Mouse (Mus musculus): Measurements from ENCODE around the gene Tff3. TPM values are rescaled to one million over a fixed set of nuclear protein-coding genes. Genes with fewer than 3 reads are reported as not detected.

Gene Tff3
- total RNA-seq (2021): not detected
- long read RNA-seq, experiment 1: 0 reads
- long read RNA-seq, experiment 2: 0 reads

DNA sequence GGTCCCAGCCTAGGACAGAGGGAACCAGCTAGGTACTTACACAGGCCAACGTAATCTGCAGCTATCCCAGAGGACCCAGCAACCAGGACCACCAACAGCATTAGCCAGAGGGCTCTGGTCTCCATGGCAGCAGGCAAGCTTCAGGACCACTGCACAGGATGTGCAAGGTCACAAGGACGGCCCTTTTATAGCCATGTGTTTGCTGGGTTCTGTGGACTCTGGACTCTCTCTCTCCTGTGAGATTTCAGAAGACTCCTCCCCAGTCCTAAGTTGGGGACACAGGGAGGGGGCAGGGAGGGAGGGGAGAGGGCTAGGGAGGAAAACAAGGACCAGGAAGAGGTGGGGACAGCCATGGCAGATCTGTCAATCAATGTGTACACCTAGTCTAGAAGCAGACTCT lies at the start of gene Tff3:
TSS of gene Tff3 (minus strand) at position 195 of the 400 bp plus-strand sequence.
- intact Hi-C loops (cut with DNase I; ENCODE audit: low total_unique reads): no loop called here
- no peak for DNase-seq

DNA sequence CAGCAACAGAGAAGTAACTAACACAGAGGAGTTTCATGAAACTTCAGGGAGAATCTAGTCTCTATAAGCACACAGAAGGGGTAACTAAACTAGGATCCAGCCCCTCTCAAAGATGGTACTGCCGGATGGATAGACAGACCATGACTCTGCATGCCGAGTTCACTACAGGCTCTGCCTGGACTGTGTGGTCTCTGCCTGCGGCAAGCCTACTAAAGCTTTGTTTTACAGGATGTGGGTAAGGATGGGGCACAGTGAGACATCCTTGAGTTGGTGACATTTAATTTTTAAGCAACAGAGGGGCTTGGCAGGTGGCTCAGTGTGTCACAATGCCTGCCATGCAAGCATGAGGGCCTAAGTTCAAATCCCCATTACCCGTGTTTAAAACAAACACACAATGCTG lies 46.9 kb upstream of the Tff3 start:
- intact Hi-C loops (cut with DNase I; ENCODE audit: low total_unique reads): no loop called here
- no peak for DNase-seq

DNA sequence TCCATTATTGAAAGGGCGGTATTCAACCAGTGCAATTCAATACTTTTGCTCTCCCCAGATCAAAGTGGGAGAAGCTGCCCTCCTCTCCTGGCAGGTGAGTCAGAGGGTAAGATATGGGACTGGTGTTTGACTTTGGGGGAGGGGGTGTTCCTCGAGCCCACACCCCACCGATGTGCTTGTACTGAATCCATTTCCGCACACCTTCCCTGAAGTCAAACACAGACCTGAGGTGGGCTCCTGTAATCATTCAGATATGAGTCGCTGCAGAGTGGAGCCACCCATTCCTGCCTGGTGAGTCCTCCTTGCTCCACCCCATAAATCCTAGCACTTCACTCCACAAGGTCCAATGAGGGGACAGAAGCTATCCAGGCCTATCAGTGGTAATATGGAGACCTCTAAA lies 40.4 kb upstream of the Tff3 start:
- no peak for DNase-seq
- intact Hi-C loops (cut with DNase I; ENCODE audit: low total_unique reads): no loop called here

DNA sequence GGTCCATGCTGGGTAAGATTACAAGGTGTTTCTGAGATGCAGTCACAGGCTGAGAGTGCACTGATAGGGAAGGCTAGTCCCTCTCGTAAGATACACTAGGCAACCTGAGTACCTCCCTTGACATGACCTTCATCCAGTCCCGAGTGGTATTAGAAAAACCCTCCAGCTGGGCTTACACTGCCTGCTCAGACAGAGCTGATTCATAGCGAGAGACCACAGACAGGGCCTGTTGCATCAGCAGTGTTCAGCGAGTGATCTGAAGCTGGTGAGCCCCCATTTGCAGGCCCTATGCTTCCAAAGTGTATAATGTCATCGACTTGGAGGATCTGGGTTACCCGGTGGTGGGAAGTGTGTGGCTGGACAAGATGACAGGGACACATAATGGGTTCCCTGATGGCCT lies 35.7 kb upstream of the Tff3 start, which contains the start of gene Tff1:
TSS of gene Tff1 (minus strand) at position 151 of the 400 bp plus-strand sequence.
- no peak for DNase-seq
- intact Hi-C loops (cut with DNase I; ENCODE audit: low total_unique reads): no loop called here

DNA sequence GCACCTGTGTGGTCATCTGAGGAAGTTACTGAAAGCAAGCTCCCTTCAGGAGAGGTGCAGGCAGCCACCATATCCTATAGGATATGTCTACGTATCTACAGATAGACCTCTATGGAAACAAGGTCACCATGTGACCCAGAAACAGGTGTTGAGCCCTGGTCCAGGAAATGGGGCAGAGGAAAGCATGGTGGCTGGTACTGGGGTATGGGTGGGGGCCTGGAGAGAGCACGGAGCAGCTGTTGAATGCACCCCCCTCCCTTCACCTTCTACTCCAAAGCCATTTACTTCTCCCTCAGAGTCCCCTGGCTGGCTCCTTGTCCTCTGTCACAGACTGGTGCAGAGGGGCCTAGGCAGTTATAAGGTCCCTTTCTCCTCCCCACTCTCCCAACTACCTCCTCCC lies 34.4 kb upstream of the Tff3 start:
- intact Hi-C loops (cut with DNase I; ENCODE audit: low total_unique reads): no loop called here
- DNase-seq: no peak

DNA sequence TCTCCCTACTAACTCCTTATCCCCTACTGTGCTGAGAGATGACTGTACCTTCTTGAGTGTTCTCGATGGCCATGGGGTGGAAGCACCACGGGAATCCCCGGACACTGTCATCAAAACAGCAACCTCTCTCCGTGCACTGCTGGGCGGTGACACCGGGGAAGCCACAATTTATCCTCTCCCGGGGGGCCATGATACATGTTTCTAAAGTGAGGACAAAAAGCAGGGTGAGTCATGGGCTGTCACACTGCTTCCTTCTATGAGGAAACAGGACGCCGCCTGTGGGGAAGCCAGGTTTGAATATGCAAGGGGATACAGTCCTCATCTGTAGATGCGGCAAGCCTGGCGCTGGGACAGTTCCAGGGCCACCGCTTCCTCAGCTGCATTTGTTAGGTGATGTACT lies 33.2 kb upstream of the Tff3 start:
- no peak for DNase-seq
- intact Hi-C loops (cut with DNase I; ENCODE audit: low total_unique reads): no loop called here

DNA sequence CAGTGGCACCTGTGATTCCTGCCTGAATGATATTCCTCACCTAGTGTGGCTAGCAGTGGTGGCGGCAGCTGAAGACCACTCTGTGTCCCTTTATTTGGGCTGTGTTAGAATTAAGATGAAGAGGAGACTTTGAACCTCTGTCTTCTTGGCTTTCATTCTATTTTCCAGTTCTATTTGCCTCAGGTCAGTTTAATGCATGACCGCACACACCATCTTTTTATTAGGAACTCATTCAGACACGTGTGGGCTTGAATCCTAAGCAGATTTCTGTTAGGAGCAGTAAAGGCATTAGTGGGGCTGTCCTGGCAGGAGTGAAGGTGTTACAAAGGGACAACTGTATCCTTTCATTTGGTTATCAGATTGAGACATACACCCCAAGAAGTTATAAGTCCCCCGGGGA lies 30.8 kb upstream of the Tff3 start:
- intact Hi-C loops (cut with DNase I; ENCODE audit: low total_unique reads): no loop called here
- DNase-seq: no peak

DNA sequence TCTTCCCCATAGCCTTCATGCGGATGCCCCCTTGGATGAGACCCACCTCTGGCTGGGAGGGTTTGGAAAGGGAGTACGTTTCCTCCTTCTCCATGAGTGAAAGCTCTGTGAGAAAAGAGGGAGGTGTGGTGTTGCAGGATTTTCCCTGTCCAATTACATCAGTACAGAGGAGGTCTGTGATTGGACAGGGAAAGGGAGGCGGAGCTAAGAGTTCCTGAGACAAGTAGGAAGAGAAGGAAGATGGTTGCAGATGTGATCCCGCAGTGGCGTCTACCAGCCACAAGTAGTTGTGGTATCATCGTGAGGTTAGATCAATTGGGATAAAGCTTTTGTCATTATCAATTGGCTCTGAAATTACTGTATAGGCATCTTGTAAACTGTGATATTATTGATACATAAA lies 28.5 kb upstream of the Tff3 start:
- DNase-seq: no peak
- intact Hi-C loops (cut with DNase I; ENCODE audit: low total_unique reads): no loop called here

DNA sequence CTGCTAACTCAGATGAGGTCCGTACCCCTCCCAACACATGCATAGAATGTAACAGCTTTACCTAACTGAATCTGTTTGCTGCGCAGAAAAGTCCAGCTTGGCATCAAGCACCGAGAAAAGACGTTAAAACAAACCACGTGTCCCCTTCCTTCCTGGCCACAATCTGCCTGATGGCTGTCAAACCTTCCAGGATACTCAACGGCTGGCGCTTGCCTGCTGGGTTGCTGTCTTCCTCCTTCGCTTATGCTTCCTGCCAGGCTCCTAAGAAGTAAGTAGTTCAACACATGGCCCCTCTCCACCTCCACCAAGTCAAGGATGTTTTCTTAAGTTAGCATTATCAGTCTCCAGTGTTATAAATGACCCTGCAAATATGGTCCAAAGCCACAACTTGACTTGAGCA lies 24.3 kb upstream of the Tff3 start:
- DNase-seq: no peak
- intact Hi-C loops (cut with DNase I; ENCODE audit: low total_unique reads): no loop called here

DNA sequence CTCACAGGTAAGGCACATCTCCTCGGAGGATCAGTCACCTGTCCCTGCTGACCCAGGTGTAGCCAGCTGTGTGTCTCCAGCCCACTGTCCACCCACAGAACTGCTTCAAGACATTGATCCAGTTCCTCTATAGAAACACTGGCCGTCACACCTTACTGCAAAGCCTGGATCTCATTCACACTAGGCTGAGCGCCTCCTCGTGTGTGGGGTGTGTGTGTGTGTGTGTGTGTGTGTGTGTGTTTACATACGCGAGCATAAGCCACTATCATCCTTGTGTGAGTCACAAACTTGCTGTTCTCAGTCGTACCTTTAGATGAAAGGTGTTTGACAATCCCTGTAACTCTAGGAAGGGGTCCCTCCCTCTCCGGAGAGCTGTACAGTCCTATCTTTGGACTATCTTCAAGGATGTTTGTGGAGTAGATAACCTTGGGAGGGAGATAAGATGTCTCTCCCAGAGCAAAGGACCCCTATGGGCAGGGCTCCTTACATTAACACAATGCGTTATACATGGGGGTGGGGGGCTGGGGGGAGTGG lies 23.6 kb upstream of the Tff3 start:
- intact Hi-C loops (cut with DNase I; ENCODE audit: low total_unique reads): no loop called here
- no peak for DNase-seq

DNA sequence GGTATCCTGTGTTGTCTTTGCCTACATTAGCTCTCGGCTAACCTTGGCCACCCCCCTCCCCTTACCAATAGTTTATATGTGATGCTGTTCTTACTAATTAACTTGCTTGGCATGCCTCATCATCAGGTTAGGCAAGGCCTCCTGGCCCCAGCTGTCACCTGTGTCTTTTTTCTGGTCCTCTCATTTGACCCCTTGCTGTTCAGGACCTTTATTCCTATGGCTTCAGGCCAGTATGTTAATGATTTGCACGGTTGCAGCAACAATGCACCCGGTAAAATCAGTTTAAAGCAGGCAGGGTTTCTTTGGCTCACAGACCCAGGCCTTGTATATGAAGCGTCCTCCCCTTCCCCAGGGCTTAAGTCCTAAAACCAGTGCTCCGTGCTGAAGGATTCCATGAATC lies 23.1 kb upstream of the Tff3 start:
- intact Hi-C loops (cut with DNase I; ENCODE audit: low total_unique reads): no loop called here
- DNase-seq: no peak

DNA sequence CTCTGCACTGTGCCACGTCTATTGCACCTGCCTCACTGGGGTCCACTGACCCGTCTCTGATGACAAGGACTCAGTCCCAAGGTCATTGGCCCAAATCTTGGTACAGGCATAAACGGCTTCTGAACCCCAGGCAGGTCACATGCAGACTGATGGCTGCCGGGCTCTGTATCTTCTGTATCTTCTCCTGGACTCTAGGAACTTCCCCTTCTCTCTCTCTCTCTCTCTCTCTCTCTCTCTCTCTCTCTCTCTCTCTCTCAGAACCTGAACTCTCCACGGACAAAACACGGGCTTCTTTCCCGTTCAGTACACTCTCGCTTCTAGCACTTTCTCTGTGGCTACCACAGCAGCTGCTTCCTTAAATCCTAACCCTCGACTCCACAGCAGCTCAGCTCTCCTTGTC lies 16.6 kb upstream of the Tff3 start:
- DNase-seq: no peak
- intact Hi-C loops (cut with DNase I; ENCODE audit: low total_unique reads): no loop called here

DNA sequence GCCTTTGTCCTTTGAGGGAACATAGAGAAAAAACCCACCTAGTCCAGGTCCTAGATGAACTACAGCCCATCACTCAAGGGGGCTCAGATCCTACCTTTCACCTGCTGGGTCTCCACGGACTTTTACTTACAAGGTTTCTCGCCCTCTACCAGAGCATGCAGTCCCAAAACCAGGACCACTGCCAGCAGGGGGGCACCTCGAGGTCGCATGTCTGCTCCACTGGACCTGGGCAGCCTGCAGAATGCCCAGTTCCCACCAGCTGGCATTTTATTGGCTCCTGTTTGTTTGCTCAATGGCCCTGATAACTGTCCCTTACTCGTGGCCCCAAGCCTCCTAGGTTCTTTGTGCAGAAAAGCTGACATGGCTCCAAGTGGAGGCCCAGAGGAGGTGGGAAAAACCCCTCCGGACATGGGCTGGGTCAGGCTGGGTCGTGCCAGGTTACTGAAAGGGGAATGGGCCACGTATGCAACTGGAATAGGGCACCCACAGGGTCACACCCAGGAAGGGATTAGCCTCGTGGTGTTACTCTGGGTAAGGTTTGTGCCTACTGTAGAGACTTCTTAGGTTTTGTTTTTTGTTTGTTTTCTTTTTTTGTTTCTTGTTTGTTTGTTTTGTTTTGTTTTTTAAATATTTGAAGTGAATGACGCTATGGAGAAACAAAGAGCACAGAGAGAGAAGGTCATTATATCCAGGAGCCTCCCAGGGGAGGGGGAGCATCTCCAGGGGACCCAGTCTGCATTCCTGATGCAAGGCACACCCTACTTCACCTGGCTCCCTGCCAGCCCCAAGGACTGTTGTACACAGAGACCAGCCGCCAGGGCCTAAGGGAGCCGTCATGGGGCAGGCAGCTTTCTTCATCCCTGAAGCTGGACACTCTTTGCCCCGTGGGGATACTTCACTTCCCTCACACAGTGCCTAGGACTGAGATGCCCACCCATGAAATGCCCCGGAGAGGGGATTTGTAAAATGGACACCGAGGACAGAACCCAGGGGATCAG lies 14.9 kb upstream of the Tff3 start, which contains the start of gene Tff2:
TSS of gene Tff2 (minus strand) at position 243 of the 998 bp plus-strand sequence.
- DNase-seq: no peak
- intact Hi-C loops (cut with DNase I; ENCODE audit: low total_unique reads): loop anchor here (5.0 kb wide), 1 partner anchor 93 kb away; no protein-coding TSS in a partner anchor

DNA sequence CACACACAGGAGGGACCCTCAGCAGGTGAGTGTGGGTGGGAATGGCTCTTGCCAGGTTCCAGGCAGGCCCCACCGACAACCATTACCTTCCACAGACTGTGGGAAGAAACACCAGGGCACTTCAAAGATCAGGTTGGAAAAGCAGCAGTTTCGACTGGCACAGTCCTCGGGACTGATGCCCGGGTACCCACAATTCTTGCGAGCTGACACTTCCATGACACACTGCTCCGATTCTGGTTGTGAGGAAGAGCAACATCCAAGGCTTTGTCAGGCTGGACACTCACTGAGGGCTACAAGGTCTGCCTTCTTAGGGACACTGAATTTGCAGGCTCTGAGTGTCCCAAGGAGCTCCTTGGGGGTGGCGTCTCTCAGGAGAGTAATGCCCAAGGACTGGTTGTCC lies 12.7 kb upstream of the Tff3 start:
- intact Hi-C loops (cut with DNase I; ENCODE audit: low total_unique reads): loop anchor here (5.0 kb wide), 1 partner anchor 95 kb away; no protein-coding TSS in a partner anchor
- DNase-seq: no peak

DNA sequence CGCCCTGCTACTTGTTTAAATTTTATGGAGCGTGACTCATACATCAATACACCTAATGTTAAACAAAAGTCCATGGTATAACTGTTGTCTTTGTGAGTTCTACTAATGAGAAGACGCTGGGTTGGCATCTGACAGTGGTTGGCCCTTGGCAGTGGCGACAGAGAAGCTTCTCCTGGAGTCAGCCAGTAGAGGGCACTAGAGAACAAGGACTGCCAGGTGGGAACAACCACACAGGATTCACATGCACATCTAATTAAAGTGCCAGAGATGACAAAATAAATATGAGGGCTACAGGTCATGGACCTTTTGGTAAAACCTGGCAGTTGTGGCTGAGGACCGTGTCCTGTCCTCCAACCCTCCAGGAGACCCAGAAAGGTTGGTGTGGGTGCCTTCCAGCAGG lies 9.0 kb upstream of the Tff3 start:
- intact Hi-C loops (cut with DNase I; ENCODE audit: low total_unique reads): loop anchor here (2.0 kb wide), 1 partner anchor 48 kb away; no protein-coding TSS in a partner anchor
- peak; percentile 57 for DNase-seq

DNA sequence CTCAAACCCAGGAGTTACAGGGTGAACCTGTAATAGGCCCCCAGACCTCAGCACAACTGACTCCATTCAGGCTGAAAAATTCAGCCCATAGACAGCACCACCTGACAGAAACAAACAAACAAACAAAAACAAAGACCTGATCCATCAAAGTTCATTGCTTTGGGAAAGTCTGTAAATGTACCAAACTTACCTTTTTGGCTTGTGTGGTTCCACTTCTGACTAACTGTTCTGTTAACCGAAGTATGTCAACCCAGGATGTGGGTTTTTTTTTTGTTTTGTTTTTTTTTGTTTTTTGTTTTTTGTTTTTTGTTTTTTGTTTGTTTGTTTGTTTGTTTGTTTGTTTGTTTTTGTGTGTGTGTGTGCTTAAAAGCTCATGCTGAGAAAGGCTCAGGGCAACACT lies 7.4 kb upstream of the Tff3 start:
- intact Hi-C loops (cut with DNase I; ENCODE audit: low total_unique reads): no loop called here

DNA sequence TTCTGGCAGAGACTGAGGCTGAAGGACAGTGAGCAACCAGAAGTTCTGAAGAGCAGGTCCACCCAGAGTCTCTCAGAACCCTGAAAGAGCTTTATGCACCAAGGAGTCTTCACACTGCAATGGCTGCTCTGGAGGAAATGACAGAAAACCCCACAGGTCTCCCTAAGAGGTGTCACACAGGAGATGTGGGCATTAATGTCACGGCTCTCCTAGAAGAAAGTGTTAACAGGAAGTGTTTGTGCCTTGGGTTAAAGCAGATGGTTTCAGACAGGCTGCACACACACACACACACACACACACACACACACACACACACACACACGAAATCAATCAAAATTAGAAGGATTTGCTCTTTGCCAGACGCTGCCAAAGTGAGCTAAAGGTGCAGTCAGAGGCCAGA lies 6.8 kb upstream of the Tff3 start:
- intact Hi-C loops (cut with DNase I; ENCODE audit: low total_unique reads): no loop called here
- DNase-seq: no peak

More for the DNA sequence above, 7.4 kb upstream of the Tff3 start:
- no peak for DNase-seq

DNA sequence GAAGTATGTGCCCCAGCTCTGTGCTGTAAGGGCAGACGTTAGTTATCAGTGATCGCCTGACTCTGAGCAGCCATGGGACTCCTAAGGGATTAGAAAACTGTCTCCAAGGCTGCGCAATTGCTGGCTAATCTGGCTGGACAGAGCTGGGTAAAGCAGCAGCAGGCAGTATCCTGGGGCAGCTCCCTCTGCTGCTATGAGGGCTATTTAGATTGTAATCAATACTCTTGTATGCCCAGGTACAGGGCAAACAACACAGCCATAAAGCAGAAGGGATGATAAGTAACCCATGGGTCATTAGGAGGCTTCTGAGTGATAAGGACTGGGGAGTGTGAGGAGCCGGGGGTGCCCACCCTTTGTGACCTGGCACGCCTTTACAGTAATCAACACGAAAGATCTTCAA lies 5.5 kb upstream of the Tff3 start:
- DNase-seq: no peak
- intact Hi-C loops (cut with DNase I; ENCODE audit: low total_unique reads): no loop called here

DNA sequence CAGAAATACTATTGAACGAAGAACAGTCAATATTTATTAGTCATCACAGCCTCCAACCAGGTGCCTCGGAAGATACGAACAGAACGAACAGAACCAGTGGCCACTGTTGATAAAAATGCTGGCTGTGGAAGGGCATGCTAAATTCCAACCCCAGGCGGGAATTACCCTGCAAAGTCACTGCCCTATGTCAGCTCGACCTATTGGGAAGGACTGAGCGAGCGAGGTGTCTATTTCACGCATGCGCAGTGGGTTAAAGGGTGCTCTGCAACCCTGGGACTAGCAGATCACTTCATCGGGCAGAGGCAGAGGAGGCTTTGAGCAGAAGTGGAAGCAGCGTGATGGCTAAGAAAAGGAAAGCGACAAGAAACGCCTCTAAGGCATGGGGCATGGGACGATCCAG lies 4.3 kb upstream of the Tff3 start:
- DNase-seq: no peak
- intact Hi-C loops (cut with DNase I; ENCODE audit: low total_unique reads): no loop called here

DNA sequence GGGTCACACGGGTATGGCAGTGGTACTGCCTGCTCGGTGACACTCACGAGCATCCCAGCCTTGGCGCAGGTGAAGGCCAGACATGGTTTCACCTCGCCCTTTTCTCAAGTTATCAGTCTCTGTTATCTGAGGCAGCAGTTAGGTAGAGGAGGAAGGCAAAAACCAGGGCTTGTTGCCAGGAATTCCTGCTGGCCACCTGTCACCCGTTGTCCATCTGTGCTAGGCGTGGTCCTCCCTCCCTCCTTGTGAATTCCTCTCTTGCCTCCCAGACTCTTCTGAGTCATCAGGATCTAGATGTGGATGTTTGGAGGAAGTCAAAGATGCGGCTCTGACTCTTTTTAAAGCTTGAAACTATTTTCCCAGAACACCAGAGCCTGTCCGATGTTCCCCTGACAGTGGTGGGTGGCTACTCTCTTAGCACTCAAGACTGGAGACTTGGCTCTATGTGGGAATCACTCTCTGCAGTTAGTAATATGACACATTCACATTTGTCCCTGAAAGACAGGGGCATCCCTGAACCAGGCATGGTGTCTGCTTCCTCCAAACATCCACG lies 1.9 kb upstream of the Tff3 start:
- intact Hi-C loops (cut with DNase I; ENCODE audit: low total_unique reads): no loop called here
- no peak for DNase-seq
